Mouse (Mus musculus) adrenal gland, adult 18-20 months (tissue): ENCODE data around the gene Podn. TPM values are rescaled to one million over a fixed set of nuclear protein-coding genes. Genes with fewer than 3 reads are reported as not detected.

Experiments
- DNase-seq, 2 experiments: peaks; one replicate each; pipeline ENCODE4 v3.0.0; 2021 to 2022; ENCODE audit warnings: low spot score in 2 of 2
- total RNA-seq, 2 experiments: library from RNA; stranded (reverse); gene quantifications; 1 replicate in 1 of 2; 2 replicates in 1 of 2; pipeline ENCODE4 v1.2.3; 2021

The Podn gene
- total RNA-seq, 2 experiments from 2014 or later, result 7.1 to 15.1 TPM

DNA sequence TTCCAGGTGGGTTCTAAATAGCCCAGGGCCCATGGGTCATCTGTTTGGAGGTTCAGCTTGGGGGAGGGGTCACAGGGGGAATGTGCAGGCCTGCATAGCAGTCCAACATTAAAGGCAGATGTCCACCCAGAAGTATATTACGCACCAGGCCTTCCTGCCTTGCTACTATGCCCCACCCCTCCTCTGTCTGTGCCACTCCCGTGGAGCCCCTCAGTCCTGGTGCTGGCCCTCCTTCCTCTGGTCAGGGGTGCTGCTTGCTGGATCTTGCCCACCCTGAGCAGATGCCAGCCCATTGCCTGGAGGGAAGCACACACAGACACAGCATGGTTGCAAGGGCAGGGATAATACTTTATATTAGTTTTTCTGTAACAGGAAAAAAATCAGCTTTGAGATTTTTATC is 81.8 kb downstream of the Podn start:
- no peak for DNase-seq

- DNase-seq, result no peak
These were observed 87.7 kb downstream of the Podn start for GRCm38 (mm10) chr4:108008541-108008940.

DNA sequence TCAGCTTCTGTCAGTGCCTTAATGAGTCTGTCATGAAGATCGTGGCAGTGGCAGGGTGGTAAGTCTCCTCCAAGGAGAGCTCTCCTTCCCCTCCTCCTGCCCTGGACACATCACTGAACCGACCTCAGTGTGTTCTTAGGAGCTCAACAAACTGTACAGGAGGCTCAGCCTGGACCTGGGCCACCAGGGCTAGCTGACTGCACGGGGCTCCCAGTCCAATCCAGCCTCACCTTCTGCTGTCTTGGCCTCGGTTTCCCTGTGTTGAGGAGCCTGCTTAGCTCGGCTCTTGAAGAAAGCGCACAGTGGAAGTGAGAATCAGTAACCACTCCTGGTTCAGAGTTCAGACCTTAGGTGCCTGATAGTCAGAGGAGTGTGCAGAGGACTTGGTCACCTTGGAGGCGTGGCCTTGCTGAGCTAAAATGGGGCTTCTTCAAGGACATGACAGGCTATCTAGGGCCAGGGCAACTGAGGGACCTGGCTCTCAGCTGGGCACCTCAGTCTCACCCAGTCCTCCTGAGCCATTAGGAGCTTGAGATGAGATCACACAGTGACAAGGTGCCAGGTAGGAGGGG is 88.6 kb downstream of the Podn start:
- DNase-seq, result no peak

DNA sequence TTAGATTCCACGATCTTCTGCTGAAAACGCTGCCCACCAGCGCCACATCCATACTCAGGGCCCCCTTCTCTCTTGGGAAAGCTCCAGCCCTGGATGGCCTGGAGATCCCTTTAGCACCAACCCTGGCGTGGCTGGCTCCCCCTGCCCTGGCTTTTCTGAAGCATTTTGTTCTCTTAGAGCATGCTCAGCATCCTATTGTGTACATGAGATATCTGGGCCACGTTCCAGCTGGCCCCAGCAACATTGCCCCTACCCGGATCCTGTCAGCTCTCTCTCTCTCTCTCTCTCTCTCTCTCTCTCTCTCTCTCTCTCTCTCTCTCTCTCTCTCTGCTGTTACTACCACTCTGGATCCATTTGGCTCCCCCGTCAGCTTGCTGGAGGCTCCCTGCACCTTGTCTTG is 90.9 kb downstream of the Podn start:
- no peak for DNase-seq

DNA sequence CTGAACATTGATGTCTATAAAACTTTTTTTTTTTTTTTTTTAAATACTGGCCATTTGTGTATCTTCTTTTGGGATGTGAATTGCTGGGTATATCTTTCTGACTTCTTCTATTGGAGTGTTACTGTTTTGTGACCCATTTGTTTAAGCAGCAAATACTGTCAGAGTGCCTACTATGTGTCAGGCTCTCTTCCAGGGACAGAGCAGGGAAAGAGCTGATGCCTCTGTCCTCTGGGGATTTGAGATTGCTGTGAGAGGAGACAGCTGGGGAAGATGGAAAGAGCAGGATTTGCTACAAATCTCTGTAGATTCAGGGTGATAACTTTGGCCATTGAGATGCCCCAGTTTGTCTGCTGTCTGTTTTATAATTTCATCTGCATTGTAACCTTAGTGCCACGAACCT is 96.9 kb downstream of the Podn start:
- DNase-seq, result no peak

- no peak for DNase-seq
These were observed 97.5 kb downstream of the Podn start for GRCm38 (mm10) chr4:107998641-107999332.

DNA sequence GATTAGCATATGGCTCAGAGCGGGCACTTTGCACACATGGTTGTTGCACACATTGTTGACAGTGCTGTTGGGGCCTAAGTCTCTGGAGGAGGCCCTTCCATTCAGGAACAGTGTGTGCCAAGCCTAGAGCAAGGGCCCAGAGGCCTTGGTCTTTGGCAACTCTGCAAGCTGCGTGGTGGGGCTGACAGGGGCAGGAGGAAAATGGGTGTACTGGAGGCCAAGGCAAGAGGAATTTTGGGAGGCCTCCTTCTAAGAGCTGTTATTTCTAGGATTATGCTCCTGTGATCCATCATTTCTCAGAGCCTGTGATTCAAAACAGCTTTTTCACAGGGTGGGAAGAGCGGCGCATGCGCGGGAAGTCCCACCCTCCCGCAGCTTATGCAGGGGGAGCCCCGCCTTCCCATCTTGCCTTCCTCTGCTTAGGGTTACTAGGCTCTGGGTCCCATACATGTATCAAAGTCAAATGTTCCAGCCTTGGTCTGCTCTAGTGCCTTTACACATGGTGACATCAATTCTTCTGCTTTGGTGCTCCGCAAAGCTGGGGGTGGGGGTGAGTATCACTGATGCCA is 99.7 kb downstream of the Podn start:
- no peak for DNase-seq

DNA sequence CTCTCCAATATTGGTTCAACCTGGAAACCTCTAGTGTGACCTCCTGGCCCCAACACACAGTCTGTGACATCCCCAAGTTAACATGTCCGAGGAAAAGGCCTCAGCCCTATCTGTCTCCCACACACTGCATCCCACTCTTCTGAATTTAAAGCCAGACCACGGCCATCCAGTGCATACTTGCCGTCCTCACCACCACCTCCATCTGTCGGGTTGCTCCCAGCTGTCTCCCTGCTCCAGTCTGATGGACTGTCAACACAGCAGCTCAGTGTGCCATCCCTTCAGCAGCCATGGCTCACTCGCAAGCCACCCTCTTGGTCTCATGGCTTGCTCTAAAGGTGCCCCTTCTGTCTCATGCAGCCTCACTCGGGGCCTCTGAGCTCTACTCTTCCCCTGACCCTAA is 100.5 kb downstream of the Podn start:
- DNase-seq, result no peak

- DNase-seq, result no peak
These were observed 101.2 kb downstream of the Podn start for GRCm38 (mm10) chr4:107995011-107995410.

GRCm38 (mm10) chr4:107991879-107992278 is 104.4 kb downstream of the Podn start:
- DNase-seq, result no peak

DNA sequence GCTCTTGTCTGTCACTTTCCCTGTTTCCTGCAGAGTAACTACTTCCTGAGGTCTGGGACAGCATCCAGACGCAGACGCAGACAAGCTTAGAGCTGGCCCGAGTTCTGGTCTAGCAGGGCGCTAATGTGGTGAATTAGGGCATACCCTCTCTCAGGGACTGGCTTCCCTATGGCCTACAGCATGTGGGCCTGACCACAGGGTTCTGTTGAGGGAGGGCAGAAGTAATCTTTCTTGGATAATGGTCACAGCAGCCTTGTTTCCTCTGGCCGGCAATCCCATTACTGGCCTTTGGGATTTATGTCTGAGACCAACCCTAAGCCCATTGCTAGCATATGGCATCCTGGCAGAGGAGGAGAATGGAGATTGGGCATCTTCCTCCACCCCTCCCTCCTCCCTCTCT is 105.4 kb downstream of the Podn start:
- no peak for DNase-seq

DNA sequence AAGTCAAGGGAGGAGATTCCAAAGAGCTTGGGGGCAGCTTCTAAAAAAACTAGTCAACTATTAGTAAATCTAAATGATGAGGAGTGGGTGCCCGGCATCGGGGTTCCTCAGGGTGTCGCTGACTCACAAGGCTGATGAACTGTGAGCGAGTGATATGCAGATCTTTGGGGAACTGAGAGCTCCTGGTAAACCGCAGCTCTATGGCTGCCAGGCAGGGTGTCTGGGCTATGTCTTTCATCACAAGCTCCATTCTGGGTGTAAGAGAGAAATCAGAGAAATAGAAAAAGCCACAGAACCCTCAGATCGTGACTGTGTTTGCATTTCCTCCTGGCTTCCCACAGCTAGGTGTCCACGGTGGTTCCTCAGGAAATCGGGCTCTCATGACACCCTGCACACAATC is 107.3 kb downstream of the Podn start:
- DNase-seq, result no peak

- no peak for DNase-seq
These were observed 109.7 kb downstream of the Podn start for GRCm38 (mm10) chr4:107986386-107987168.

GRCm38 (mm10) chr4:107985812-107986211 is 110.4 kb downstream of the Podn start:
- DNase-seq, result no peak

DNA sequence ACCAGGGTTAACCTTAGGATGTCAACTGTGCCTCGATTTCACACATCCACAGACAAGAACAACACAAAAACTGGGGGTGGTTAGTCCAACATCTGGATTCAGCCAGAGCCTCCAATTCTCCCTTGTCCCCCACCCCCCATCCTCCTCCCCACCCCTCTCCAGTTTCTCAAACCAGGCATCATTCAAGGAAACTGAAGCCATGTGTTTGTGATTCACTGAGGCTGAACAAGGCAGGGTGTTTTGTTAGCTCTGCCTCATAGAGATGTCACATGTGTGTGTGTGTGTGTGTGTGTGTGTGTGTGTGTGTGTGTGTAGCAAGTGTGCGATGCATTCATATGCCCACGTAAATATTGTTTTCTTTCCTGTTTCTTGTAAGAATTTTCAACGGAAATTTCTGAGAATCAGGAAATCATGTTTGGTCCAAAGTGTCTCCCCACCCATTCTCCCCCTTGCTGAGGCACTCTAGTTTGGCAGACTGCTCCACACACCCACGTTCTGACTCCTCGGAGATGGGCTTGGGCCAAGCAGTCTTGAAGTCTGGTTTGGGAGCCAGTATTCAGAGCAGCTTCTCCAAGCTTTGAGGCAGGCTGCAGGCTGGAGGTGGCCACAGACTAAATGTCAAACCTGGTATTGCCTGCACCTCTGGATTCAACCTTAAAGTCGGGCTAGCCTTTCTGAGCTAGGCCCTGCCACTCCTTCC is 111.8 kb downstream of the Podn start:
- peak in 1 of 2 experiments; percentile 38 for DNase-seq

- no peak for DNase-seq
These were observed 112.5 kb downstream of the Podn start for GRCm38 (mm10) chr4:107983717-107984116.

DNA sequence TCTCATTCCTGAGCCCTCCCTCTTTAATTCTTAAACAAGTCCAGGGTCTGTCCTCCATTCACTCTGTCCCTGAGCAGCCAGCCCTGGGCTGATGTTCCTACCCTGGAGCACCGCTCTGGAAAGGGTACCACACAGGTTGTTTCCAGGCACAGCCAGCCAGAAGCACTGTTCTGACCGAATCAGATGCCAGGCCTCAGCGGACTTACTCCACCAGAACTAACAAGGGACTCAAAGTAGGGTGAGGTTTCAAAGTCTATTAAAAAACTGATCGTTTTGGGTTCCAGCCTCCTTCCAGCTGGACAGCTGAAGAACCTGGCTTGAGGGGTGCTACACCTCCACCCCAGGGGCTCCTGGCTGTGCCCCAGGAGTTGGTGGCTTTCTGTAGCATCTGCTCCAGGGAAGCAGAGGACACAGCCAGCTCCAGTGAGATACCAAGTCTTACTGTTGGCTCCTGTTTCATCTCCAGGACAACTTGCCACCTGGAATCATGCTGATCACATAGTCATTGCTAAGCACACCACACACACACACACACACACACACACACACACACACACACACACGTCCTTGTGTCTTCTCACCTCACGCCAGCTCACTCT is 116.1 kb downstream of the Podn start:
- no peak for DNase-seq

GRCm38 (mm10) chr4:107979530-107979929 is 116.7 kb downstream of the Podn start:
- no peak for DNase-seq

DNA sequence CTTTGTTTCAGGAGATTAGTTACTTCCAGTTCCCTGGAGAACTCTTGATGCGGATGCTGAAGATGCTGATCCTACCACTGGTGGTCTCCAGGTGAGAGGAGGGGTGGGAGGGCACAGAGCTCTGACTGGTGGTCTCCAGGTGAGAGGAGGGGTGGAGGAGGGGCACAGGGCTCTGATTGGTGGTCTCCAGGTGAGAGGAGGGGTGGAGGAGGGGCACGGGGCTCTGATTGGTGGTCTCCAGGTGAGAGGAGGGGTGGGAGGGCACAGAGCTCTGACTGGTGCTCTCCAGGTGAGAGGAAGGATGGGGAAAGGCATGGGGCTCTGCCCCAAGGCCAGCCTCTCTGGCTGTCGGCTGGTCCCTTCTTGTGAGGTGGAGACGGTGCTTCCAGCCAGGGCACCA is 118.7 kb downstream of the Podn start:
- no peak for DNase-seq

GRCm38 (mm10) chr4:107975004-107975403 is 121.2 kb downstream of the Podn start:
- DNase-seq, result no peak

DNA sequence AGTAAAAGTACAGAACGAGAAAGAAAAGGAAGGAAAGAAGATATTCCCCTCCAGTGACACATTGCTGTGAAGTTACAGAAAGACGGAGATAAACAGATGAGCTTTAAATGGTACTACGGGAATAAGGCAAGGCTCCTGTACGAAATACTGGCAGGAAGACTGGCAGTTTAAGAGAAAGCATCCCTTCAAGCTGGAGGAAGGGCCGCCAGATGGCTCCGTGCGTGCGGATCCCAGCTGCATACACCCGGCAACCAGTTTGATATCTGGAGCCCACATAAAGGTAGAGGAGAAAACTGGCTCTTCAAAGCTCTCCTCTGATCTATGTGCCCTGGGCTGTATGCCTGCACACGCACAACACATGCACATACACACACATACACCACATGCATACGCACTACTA is 121.7 kb downstream of the Podn start:
- no peak for DNase-seq
